Mouse (Mus musculus) left cerebral cortex, postnatal 10 days (tissue): ENCODE data around the gene Ntrk2. TPM values are rescaled to one million over a fixed set of nuclear protein-coding genes. Genes with fewer than 3 reads are reported as not detected.
"Not testable (repeated sequence)": the region's sequence is repeated elsewhere in the genome, so short reads cannot be mapped to it uniquely, and the experiment has no call there.

ENCODE experiments used
- DNase-seq, 2 experiments: peaks; one replicate each; pipeline ENCODE4 v3.0.0; 2021 to 2022; ENCODE audit warnings: low spot score in 2 of 2, mixed read lengths in 1 of 2; ENCODE audit errors: extremely low spot score in 1 of 2
- intact Hi-C: fragments of 180-260 bp; cut with DNase I; formaldehyde crosslinking; loops from one replicate; pipeline ENCODE4 v1.15.1; 2025
- total RNA-seq, 2 experiments: library from RNA; stranded (reverse); gene quantifications; 2 replicates each; pipeline ENCODE4 v1.2.3; 2021

The Ntrk2 gene
- total RNA-seq, 2 experiments from 2014 or later, result 302 to 317 TPM

- peak; percentile 79 to 85 for DNase-seq
- intact Hi-C loops, result loop anchor here (2.0 to 10.0 kb wide), 3 partner anchors 139 to 436 kb away; partner anchors contain the start of gene Ntrk2
Observed at GRCm38 (mm10) chr13:59073635-59074256, 267.4 kb downstream of the Ntrk2 start.

- intact Hi-C loops, result loop anchor here (10.0 kb wide), 1 partner anchor 142 kb away; no protein-coding TSS in a partner anchor
- DNase-seq, result no peak
Observed at GRCm38 (mm10) chr13:59076489-59076888, 270.1 kb downstream of the Ntrk2 start.

GRCm38 (mm10) chr13:59079761-59080461, 273.5 kb downstream of the Ntrk2 start:
- DNase-seq, result peak; percentile 54 to 55
- intact Hi-C loops, result loop anchor here (10.0 kb wide), 1 partner anchor 145 kb away; no protein-coding TSS in a partner anchor

- DNase-seq, result no peak
- intact Hi-C loops, result no loop called here
Observed at GRCm38 (mm10) chr13:59080468-59080867, 274.1 kb downstream of the Ntrk2 start.

- intact Hi-C loops, result no loop called here
- no peak for DNase-seq
Observed at GRCm38 (mm10) chr13:59089016-59089415, 282.6 kb downstream of the Ntrk2 start.

GRCm38 (mm10) chr13:59091138-59091971, 285.0 kb downstream of the Ntrk2 start:
- DNase-seq, result peak in 1 of 2 experiments; percentile 49
- intact Hi-C loops, result loop anchor here (2.0 kb wide), 1 partner anchor 53 kb away; no protein-coding TSS in a partner anchor

- no peak for DNase-seq
- intact Hi-C loops, result no loop called here
Observed at GRCm38 (mm10) chr13:59092045-59092857, 285.9 kb downstream of the Ntrk2 start.

- DNase-seq, result peak; percentile 86
- intact Hi-C loops, result no loop called here
Observed at GRCm38 (mm10) chr13:59092858-59093154, 286.4 kb downstream of the Ntrk2 start.

- DNase-seq, result no peak
Observed at GRCm38 (mm10) chr13:59094722-59095121, 288.4 kb downstream of the Ntrk2 start.

GRCm38 (mm10) chr13:59095811-59096391, 289.5 kb downstream of the Ntrk2 start:
- intact Hi-C loops, result no loop called here
- no peak for DNase-seq

More at GRCm38 (mm10) chr13:59094722-59095121, 288.4 kb downstream of the Ntrk2 start:
- intact Hi-C loops, result no loop called here

GRCm38 (mm10) chr13:59100086-59100485, 293.7 kb downstream of the Ntrk2 start:
- DNase-seq, result no peak
- intact Hi-C loops, result no loop called here

GRCm38 (mm10) chr13:59107791-59108190, 301.4 kb downstream of the Ntrk2 start:
- DNase-seq, intact Hi-C loops: not testable (repeated sequence)

- DNase-seq, result no peak
- intact Hi-C loops, result no loop called here
Observed at GRCm38 (mm10) chr13:59110107-59110506, 303.7 kb downstream of the Ntrk2 start.

GRCm38 (mm10) chr13:59114684-59115083, 308.3 kb downstream of the Ntrk2 start:
- DNase-seq, result no peak
- intact Hi-C loops, result no loop called here

- intact Hi-C loops, result no loop called here
- no peak for DNase-seq
Observed at GRCm38 (mm10) chr13:59115551-59115950, 309.2 kb downstream of the Ntrk2 start.

GRCm38 (mm10) chr13:59117233-59117632, 310.9 kb downstream of the Ntrk2 start:
- intact Hi-C loops, result no loop called here
- peak in 1 of 2 experiments; percentile 13 for DNase-seq

- intact Hi-C loops, result no loop called here
- no peak for DNase-seq
Observed at GRCm38 (mm10) chr13:59119596-59120394, 313.4 kb downstream of the Ntrk2 start.
